Mouse (Mus musculus) embryonic facial prominence, embryonic 11.5 days (tissue): ENCODE data around the gene Arhgap45. TPM values are rescaled to one million over a fixed set of nuclear protein-coding genes. Genes with fewer than 3 reads are reported as not detected.

Experiments used
- ATAC-seq: fragments of 200-750 bp; cut with Nextera tagmentation; replicated peaks from 2 replicates; pipeline ENCODE4 v1.8.0; 2017; ENCODE audit warnings: low read depth; ENCODE audit not compliant: insufficient number of reproducible peaks, low FRiP score, low TSS enrichment
- DNase-seq: peaks from one replicate; pipeline ENCODE4 v3.0.0-alpha.2; 2015; ENCODE audit warnings: low spot score
- H3K27ac ChIP-seq: fragments of 300-500 bp; sonication (generic); replicated peaks from 2 replicates; pipeline ENCODE4 v1.5.1; 2014; ENCODE audit warnings: mild to moderate bottlenecking, low read depth, low read length, control low read depth
- H3K27me3 ChIP-seq: fragments of 300-500 bp; sonication (generic); 2 replicates; pipeline ENCODE4 v1.6.1; 2014; ENCODE audit warnings: mild to moderate bottlenecking, low read length, moderate library complexity, mixed read lengths; ENCODE audit not compliant: control insufficient read depth, insufficient read depth
- H3K36me3 ChIP-seq: fragments of 300-500 bp; sonication (generic); replicated peaks from 2 replicates; pipeline ENCODE4 v1.6.1; 2014; ENCODE audit warnings: low read depth, mild to moderate bottlenecking, low read length, moderate library complexity, mixed read lengths; ENCODE audit not compliant: control insufficient read depth, insufficient read depth
- H3K4me1 ChIP-seq: fragments of 300-500 bp; sonication (generic); 2 replicates; pipeline ENCODE4 v1.6.1; 2014; ENCODE audit warnings: low read length, mixed read lengths; ENCODE audit not compliant: control insufficient read depth, insufficient read depth
- H3K4me2 ChIP-seq: fragments of 300-500 bp; sonication (generic); 2 replicates; pipeline ENCODE4 v1.6.1; 2014; ENCODE audit warnings: low read depth, mild to moderate bottlenecking, control low read depth, low read length, moderate library complexity
- H3K4me3 ChIP-seq: fragments of 300-500 bp; sonication (generic); 2 replicates; pipeline ENCODE4 v1.5.1; 2014; ENCODE audit warnings: low read depth, low read length, control low read depth
- H3K9ac ChIP-seq: fragments of 300-500 bp; sonication (generic); replicated peaks from 2 replicates; pipeline ENCODE4 v1.6.1; 2014; ENCODE audit warnings: mild to moderate bottlenecking, control low read depth, low read length
- H3K9me3 ChIP-seq: fragments of 300-500 bp; sonication (generic); replicated peaks from 2 replicates; pipeline ENCODE4 v1.6.1; 2016; ENCODE audit warnings: mild to moderate bottlenecking, low read length, inconsistent platforms, mixed read lengths; ENCODE audit not compliant: control insufficient read depth
- WGBS: fragments of 180-500 bp; shearing (Covaris S2); extraction: QIAGEN DNeasy Blood & Tissue Kit; methylation state at CpG from one replicate; pipeline ENCODE4 v1.1.7; 2014; 5-methylcytosine and 5-hydroxymethylcytosine counted together
- polyA plus RNA-seq: library from polyadenylated mRNA; unstranded; fragments of >200 nt; fragmentation: Nextera tagmentation; extraction: Ambion mirVana; gene quantifications from 2 replicates; pipeline ENCODE4 v1.2.1, GENCODE M21; 2014

Arhgap45 gene
- polyA plus RNA-seq, 1 experiment from 2014 or later: 5.2 TPM

DNA sequence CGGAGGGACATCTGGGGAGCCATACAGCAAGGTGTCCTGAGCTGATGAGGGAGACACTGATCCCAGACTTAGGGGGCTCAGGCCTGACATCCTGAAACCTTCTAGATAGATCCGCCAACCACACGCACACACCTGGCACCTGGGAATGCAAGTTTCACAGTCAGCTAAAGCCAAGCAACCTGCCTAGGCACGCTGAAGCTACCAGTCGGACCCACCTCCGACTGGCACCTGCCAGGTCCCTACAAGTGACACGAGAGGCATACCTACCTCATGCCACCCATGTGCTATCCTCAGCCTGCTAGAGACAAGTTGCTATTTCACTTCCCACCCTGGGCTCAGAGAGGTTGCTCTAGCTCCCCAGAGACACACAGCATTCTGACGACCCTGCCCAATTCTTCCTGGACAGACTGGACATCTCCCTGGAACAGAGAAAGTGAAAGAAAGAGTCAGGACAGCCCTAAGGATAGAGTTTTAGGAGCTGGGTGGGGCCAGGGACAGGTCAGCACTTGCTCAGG lies 27.1 kb upstream of the Arhgap45 start:
- H3K4me2 ChIP-seq: peak overlapping the region; percentile 66
- H3K9me3 ChIP-seq: no peaks in the 10 kb centered on the region
- H3K4me1 ChIP-seq: peaks cover 3% of the 10 kb centered on the region
- H3K27ac ChIP-seq: no peak overlapping the region
- 22% methylated on average over 8 of the region's 8 CpGs for WGBS
- peak overlapping the region; percentile 82 for H3K9ac ChIP-seq
- H3K4me3 ChIP-seq: peak overlapping the region; percentile 64
- no peaks in the 10 kb centered on the region for H3K27me3 ChIP-seq
- ATAC-seq: no peak
- DNase-seq: no peak
- H3K36me3 ChIP-seq: peaks cover 13% of the 10 kb centered on the region; the same call in 1 of the 2 replicates

DNA sequence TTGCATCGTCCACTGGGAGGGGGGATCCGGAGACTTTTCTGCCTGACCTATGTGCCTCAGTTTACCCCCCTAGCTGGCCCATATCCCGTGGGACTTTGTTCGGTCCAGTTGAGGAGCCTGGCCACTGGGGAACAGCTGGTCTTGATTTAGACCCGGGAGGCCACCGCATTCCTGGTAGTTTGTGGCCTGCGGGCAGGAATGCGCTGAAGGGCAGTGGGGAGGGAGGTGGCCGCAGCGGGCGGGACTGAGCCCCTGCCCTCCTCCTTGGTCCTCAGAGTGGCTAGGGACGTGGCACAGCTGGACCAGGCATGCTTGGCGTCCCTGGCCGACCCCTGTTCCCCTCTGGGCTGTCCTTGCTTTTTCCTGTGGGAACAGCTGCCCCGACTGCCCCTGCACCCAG lies 26.6 kb upstream of the Arhgap45 start:
- no peak for ATAC-seq
- peak overlapping the region; percentile 64 for H3K4me3 ChIP-seq
- peak; percentile 75 for DNase-seq
- H3K9ac ChIP-seq: peak overlapping the region; percentile 33
- H3K4me1 ChIP-seq: peaks cover 3% of the 10 kb centered on the region
- H3K4me2 ChIP-seq: peak overlapping the region; percentile 66
- no peaks in the 10 kb centered on the region for H3K27me3 ChIP-seq
- no peaks in the 10 kb centered on the region for H3K9me3 ChIP-seq
- peaks cover 13% of the 10 kb centered on the region; the same call in 1 of the 2 replicates for H3K36me3 ChIP-seq
- 5% methylated on average over 15 of the region's 15 CpGs for WGBS
- no peak overlapping the region for H3K27ac ChIP-seq

DNA sequence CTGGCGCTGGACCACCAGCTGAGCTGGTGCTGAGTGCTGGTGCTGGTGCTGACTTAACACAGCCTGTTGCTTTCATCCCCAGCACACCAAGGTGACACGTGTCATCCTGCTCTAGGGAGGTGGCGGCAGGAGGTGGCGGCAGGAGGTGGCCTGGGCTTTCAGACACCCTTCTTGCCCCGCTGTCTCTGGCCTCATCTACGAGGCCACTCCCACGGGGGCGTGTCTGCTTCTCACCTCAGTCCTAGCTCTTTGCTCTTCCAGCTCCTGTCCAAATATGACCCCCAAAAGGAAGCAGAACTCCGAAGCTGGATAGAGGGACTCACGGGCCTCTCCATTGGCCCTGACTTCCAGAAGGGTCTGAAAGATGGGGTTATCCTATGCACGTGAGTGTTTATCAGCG lies 25.4 kb upstream of the Arhgap45 start:
- H3K4me3 ChIP-seq: no peak overlapping the region

DNA sequence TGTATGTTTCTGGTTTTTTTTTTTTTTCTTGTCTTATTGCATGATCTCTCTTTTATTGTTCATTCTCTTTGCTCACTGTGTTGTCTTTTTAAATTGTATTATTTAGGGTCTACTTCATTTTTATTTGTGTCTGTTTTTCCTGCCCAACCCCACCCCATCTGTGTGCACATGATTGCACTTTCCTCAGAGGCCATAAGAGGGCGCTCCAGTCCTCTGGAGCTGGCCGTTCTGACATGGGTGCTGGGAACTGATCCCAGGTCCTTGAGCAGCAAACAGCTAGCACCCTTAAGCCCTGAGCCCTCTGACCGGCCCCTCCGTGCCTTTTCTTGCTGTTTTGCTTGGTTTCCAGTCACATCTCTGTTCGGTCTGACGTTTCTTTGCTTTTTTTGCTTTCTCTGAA lies 24.9 kb upstream of the Arhgap45 start:
- ATAC-seq: no peak
- H3K27me3 ChIP-seq: no peaks in the 10 kb centered on the region
- H3K4me1 ChIP-seq: peaks cover 3% of the 10 kb centered on the region
- no peak overlapping the region for H3K9ac ChIP-seq
- H3K36me3 ChIP-seq: peaks cover 13% of the 10 kb centered on the region; the same call in 1 of the 2 replicates
- no peak overlapping the region for H3K4me2 ChIP-seq
- no peak for DNase-seq
- 91% methylated on average over 6 of the region's 6 CpGs for WGBS
- no peaks in the 10 kb centered on the region for H3K9me3 ChIP-seq
- H3K27ac ChIP-seq: no peak overlapping the region
- H3K4me3 ChIP-seq: no peak overlapping the region

More for the DNA sequence above, 25.4 kb upstream of the Arhgap45 start:
- H3K27me3 ChIP-seq: no peaks in the 10 kb centered on the region
- H3K9ac ChIP-seq: no peak overlapping the region
- H3K27ac ChIP-seq: no peak overlapping the region
- 60% methylated on average over 12 of the region's 12 CpGs for WGBS
- ATAC-seq: no peak
- H3K4me2 ChIP-seq: no peak overlapping the region
- H3K36me3 ChIP-seq: peaks cover 13% of the 10 kb centered on the region; the same call in 1 of the 2 replicates
- peaks cover 3% of the 10 kb centered on the region for H3K4me1 ChIP-seq
- DNase-seq: no peak
- H3K9me3 ChIP-seq: no peaks in the 10 kb centered on the region

DNA sequence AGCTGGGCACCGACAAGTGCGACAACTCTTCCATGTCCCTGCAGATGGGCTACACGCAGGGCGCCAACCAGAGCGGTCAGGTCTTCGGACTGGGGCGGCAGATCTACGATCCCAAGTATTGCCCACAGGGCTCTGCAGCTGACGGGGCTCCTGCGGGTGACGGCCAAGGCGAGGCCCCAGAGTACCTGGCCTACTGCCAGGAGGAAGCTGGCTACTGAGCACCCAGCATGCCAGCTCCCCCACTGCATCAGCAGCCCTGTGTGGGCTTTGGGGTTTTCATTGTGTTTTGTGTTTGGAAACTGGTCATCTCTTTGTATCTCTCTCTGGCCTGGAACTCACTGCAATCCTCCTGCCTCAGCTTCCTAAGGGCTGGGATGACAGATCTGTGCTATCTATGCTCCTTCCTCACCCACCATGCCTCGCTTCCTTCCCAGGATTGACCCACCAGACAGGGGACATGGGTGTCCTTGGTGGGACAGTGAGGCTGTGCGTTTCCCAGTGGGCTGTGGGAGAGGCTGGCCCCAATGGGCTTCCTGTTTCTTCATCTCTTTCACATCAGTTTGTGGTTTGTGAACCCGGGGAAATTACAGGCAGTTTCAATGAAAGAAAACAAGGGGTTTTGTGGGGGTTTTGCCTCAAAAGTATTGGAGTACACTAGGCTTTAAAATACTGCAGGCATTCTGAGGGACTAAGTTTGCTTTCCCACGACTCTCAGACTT lies 21.9 kb upstream of the Arhgap45 start:
- ATAC-seq (no peak), DNase-seq (no peak)
- 90% methylated on average over 16 of the region's 16 CpGs for WGBS
- Histone ChIP-seq H3K9me3 (no peaks in the 10 kb centered on the region), H3K27ac (no peak overlapping the region), H3K9ac (no peak overlapping the region), H3K4me1 (no peaks in the 10 kb centered on the region), H3K4me3 (no peak overlapping the region), H3K4me2 (no peak overlapping the region), H3K36me3 (peaks cover 13% of the 10 kb centered on the region; the same call in 1 of the 2 replicates), H3K27me3 (peaks cover 3% of the 10 kb centered on the region; the same call in 1 of the 2 replicates)

DNA sequence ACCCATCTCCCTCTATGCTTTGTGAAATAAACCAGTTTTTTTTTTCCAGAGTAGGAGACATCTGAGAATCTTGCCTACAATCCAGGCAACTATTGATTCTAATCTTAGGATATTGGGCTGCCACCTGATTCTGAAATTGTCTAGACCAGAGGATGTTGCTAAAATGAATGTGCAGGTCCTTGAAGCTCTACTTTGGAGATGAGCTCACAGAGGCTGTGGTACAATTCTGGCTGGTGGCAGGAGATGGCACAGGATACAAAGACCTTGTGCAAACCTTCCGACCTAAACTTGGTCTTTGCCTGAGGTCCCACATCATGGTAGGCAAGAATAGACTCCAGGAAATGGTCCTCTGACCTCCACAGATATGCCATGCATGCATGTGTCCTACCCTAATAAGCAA lies 20.8 kb upstream of the Arhgap45 start:
- Histone ChIP-seq H3K4me1 (no peaks in the 10 kb centered on the region), H3K27ac (no peak overlapping the region), H3K9ac (no peak overlapping the region), H3K27me3 (peaks cover 3% of the 10 kb centered on the region; the same call in 1 of the 2 replicates), H3K4me2 (no peak overlapping the region), H3K9me3 (no peaks in the 10 kb centered on the region), H3K4me3 (no peak overlapping the region), H3K36me3 (peaks cover 13% of the 10 kb centered on the region; the same call in 1 of the 2 replicates)
- ATAC-seq: no peak
- WGBS: 83% methylated on average over 1 of the region's 1 CpGs
- DNase-seq: no peak

DNA sequence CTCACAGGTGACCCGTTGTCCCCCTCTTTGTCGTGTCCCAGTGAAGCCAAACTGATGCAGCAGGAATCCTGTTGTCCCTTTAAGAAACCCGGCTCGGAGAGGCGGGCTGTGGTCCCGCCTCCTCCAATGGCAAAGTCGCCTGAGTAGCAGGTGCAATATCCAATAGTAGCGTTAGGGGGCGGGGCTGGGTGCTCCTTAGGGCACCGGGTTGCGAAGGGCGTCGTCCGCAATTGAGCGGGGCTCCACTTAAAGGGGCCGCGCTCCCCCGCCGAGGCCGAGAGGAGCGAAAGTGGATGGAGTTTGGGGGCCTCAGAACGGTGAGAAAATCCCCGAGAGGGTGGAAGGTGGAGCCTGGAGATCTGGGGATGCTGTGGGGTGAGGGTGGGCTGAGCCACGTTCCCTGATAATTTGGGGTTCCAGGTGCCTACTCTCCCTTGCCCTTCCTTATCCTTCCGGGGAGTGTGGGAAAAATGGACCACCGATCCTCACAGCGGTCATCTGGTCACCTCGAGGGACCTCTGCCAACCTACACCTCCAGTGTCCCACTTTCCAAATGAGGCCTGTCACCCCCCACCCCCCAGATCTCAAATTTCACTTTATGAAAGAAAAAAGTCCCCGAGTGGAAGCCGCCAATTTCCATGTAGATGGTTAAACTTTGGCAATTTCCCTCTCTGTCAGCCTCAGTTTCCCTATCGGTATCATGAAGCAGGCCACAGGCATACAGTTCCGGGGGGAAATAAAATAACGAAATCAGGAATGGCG lies 20.0 kb upstream of the Arhgap45 start, which contains the start of gene Abca7:
Gene Abca7, plus strand, starts transcription at position 223 of the 762 bp plus-strand sequence.
- ATAC-seq: peak; percentile 80
- WGBS: under 1% methylated on average over 31 of the region's 34 CpGs
- peaks cover 13% of the 10 kb centered on the region; the same call in 1 of the 2 replicates for H3K36me3 ChIP-seq
- peak within 1 kb of the TSS; percentile 45 for H3K4me3 ChIP-seq
- no peaks in the 10 kb centered on the region for H3K9me3 ChIP-seq
- H3K27me3 ChIP-seq: peaks cover 3% of the 10 kb centered on the region; the same call in 1 of the 2 replicates
- H3K9ac ChIP-seq: peak within 1 kb of the TSS; percentile 54
- DNase-seq: peak; percentile 100
- no peak within 1 kb of the TSS; the same call in 1 of the 2 replicates for H3K27ac ChIP-seq
- H3K4me2 ChIP-seq: peak within 1 kb of the TSS; percentile 41
- H3K4me1 ChIP-seq: no peaks in the 10 kb centered on the region
